Mouse (Mus musculus) stomach, embryonic 14.5 days (tissue): Measurements from ENCODE around the gene Rcl1. TPM values are rescaled to one million over a fixed set of nuclear protein-coding genes. Genes with fewer than 3 reads are reported as not detected.

Experiments used
- ATAC-seq: fragments of 200-750 bp; cut with Nextera tagmentation; 2 replicates; pipeline ENCODE4 v1.8.0; 2017; ENCODE audit warnings: low read depth, moderate TSS enrichment; ENCODE audit not compliant: insufficient number of reproducible peaks, insufficient read depth, low FRiP score
- H3K27ac ChIP-seq: fragments of 300-500 bp; sonication (generic); 2 replicates; pipeline ENCODE4 v1.5.1; 2014; ENCODE audit warnings: mild to moderate bottlenecking, low read length, moderate library complexity, mixed read lengths
- H3K27me3 ChIP-seq: fragments of 300-500 bp; sonication (generic); 2 replicates; pipeline ENCODE4 v1.6.1; 2014; ENCODE audit warnings: low read length, control low read depth, mixed read lengths; ENCODE audit not compliant: control insufficient read depth, insufficient read depth
- H3K36me3 ChIP-seq: fragments of 300-500 bp; sonication (generic); 2 replicates; pipeline ENCODE4 v1.6.1; 2014; ENCODE audit warnings: mild to moderate bottlenecking, control low read depth, low read length, moderate library complexity, mixed read lengths; ENCODE audit not compliant: control insufficient read depth, insufficient read depth
- H3K4me1 ChIP-seq: fragments of 300-500 bp; sonication (generic); 2 replicates; pipeline ENCODE4 v1.6.1; 2014; ENCODE audit warnings: low read length, control low read depth, mixed read lengths; ENCODE audit not compliant: control insufficient read depth, insufficient read depth
- H3K4me2 ChIP-seq: fragments of 300-500 bp; sonication (generic); replicated peaks from 2 replicates; pipeline ENCODE4 v1.6.1; 2014; ENCODE audit warnings: low read depth, low read length, control low read depth
- H3K4me3 ChIP-seq: fragments of 300-500 bp; sonication (generic); 2 replicates; pipeline ENCODE4 v1.5.1; 2014; ENCODE audit warnings: low read depth, low read length, control low read depth
- H3K9ac ChIP-seq: fragments of 300-500 bp; sonication (generic); replicated peaks from 2 replicates; pipeline ENCODE4 v1.6.1; 2014; ENCODE audit warnings: low read depth, mild to moderate bottlenecking, control low read depth, low read length, moderate library complexity, mixed read lengths
- H3K9me3 ChIP-seq: fragments of 300-500 bp; sonication (generic); 2 replicates; pipeline ENCODE4 v1.6.1; 2016; ENCODE audit warnings: low read depth, low read length, control low read depth; ENCODE audit not compliant: control insufficient read depth
- WGBS: fragments of 180-500 bp; shearing (Covaris S2); extraction: QIAGEN DNeasy Blood & Tissue Kit; methylation state at CpG from one replicate; pipeline ENCODE4 v1.1.7; 2014; 5-methylcytosine and 5-hydroxymethylcytosine counted together
- polyA plus RNA-seq: library from polyadenylated mRNA; unstranded; fragments of >200 nt; fragmentation: Nextera tagmentation; extraction: Ambion mirVana; gene quantifications from 2 replicates; pipeline ENCODE4 v1.2.1, GENCODE M21; 2014

The Rcl1 gene
- polyA plus RNA-seq, 1 experiment from 2014 or later: 50.7 TPM

GRCm38 (mm10) chr19:29063577-29064363 is 37.4 kb upstream of the Rcl1 start:
- Histone ChIP-seq H3K36me3 (no peaks in the 10 kb centered on the region), H3K4me2 (peak overlapping the region; percentile 31), H3K27ac (no peak overlapping the region; the same call in 1 of the 2 replicates), H3K4me3 (no peak overlapping the region; the same call in 1 of the 2 replicates), H3K9me3 (no peaks in the 10 kb centered on the region), H3K9ac (no peak overlapping the region), H3K4me1 (no peaks in the 10 kb centered on the region), H3K27me3 (no peaks in the 10 kb centered on the region)
- WGBS: 17% methylated on average over 18 of the region's 18 CpGs
- ATAC-seq: peak; percentile 74; the same call in 1 of the 2 replicates

- peak overlapping the region; percentile 12; the same call in 1 of the 2 replicates for H3K4me2 ChIP-seq
- peak; percentile 74; the same call in 1 of the 2 replicates for ATAC-seq
- no peak overlapping the region; the same call in 1 of the 2 replicates for H3K27ac ChIP-seq
Observed at GRCm38 (mm10) chr19:29064451-29065102, 36.6 kb upstream of the Rcl1 start.

GRCm38 (mm10) chr19:29066981-29067471 is 34.1 kb upstream of the Rcl1 start:
- peak overlapping the region; percentile 28 for H3K4me2 ChIP-seq
- H3K27me3 ChIP-seq: no peaks in the 10 kb centered on the region
- WGBS: 9% methylated on average over 11 of the region's 11 CpGs
- no peaks in the 10 kb centered on the region for H3K36me3 ChIP-seq
- H3K9ac ChIP-seq: no peak overlapping the region
- H3K4me3 ChIP-seq: peak overlapping the region; percentile 8; the same call in 1 of the 2 replicates
- H3K4me1 ChIP-seq: 0 out of 2 replicates have a peak, but pooled peaks cover 3% of the 10 kb centered on the region
- peak; percentile 69; the same call in 1 of the 2 replicates for ATAC-seq
- H3K27ac ChIP-seq: peak overlapping the region; percentile 39; the same call in 1 of the 2 replicates
- H3K9me3 ChIP-seq: no peaks in the 10 kb centered on the region

More at GRCm38 (mm10) chr19:29064451-29065102, 36.6 kb upstream of the Rcl1 start:
- Histone ChIP-seq H3K4me1 (0 out of 2 replicates have a peak, but pooled peaks cover under 1% of the 10 kb centered on the region), H3K9ac (no peak overlapping the region), H3K9me3 (no peaks in the 10 kb centered on the region), H3K27me3 (no peaks in the 10 kb centered on the region), H3K4me3 (no peak overlapping the region), H3K36me3 (no peaks in the 10 kb centered on the region)
- 61% methylated on average over 9 of the region's 9 CpGs for WGBS

GRCm38 (mm10) chr19:29069195-29069594 is 32.0 kb upstream of the Rcl1 start:
- H3K27ac ChIP-seq: no peak overlapping the region
- no peaks in the 10 kb centered on the region for H3K9me3 ChIP-seq
- H3K36me3 ChIP-seq: no peaks in the 10 kb centered on the region
- ATAC-seq: no peak
- H3K27me3 ChIP-seq: no peaks in the 10 kb centered on the region
- 0 out of 2 replicates have a peak, but pooled peaks cover 3% of the 10 kb centered on the region for H3K4me1 ChIP-seq
- no peak overlapping the region for H3K4me2 ChIP-seq
- H3K9ac ChIP-seq: no peak overlapping the region
- WGBS: 39% methylated on average over 5 of the region's 5 CpGs
- H3K4me3 ChIP-seq: no peak overlapping the region

GRCm38 (mm10) chr19:29074802-29075201 is 26.4 kb upstream of the Rcl1 start:
- no peak for ATAC-seq
- H3K27me3 ChIP-seq: no peaks in the 10 kb centered on the region
- no peak overlapping the region for H3K4me3 ChIP-seq
- H3K4me1 ChIP-seq: 0 out of 2 replicates have a peak, but pooled peaks cover under 1% of the 10 kb centered on the region
- H3K36me3 ChIP-seq: no peaks in the 10 kb centered on the region
- WGBS: 44% methylated on average over 6 of the region's 6 CpGs
- H3K27ac ChIP-seq: no peak overlapping the region
- no peak overlapping the region for H3K4me2 ChIP-seq
- no peak overlapping the region for H3K9ac ChIP-seq
- no peaks in the 10 kb centered on the region for H3K9me3 ChIP-seq

- Histone ChIP-seq H3K4me3 (no peak overlapping the region), H3K9me3 (no peaks in the 10 kb centered on the region), H3K27ac (no peak overlapping the region), H3K4me2 (no peak overlapping the region), H3K9ac (no peak overlapping the region), H3K27me3 (no peaks in the 10 kb centered on the region), H3K4me1 (no peaks in the 10 kb centered on the region), H3K36me3 (no peaks in the 10 kb centered on the region)
- ATAC-seq: no peak
- WGBS: 75% methylated on average over 6 of the region's 6 CpGs
Observed at GRCm38 (mm10) chr19:29088628-29089027, 12.5 kb upstream of the Rcl1 start.

- no peak overlapping the region for H3K27ac ChIP-seq
- H3K36me3 ChIP-seq: no peaks in the 10 kb centered on the region
- H3K9ac ChIP-seq: no peak overlapping the region
- no peaks in the 10 kb centered on the region for H3K4me1 ChIP-seq
- H3K4me2 ChIP-seq: no peak overlapping the region
- H3K9me3 ChIP-seq: no peaks in the 10 kb centered on the region
- H3K27me3 ChIP-seq: no peaks in the 10 kb centered on the region
- no peak for ATAC-seq
- H3K4me3 ChIP-seq: no peak overlapping the region
Observed at GRCm38 (mm10) chr19:29092194-29092593, 9.0 kb upstream of the Rcl1 start.

GRCm38 (mm10) chr19:29099106-29099505 is 2.1 kb upstream of the Rcl1 start:
- ATAC-seq: no peak
- Histone ChIP-seq H3K4me2 (no peak overlapping the region), H3K27ac (no peak overlapping the region), H3K27me3 (no peaks in the 10 kb centered on the region), H3K4me3 (no peak overlapping the region), H3K9ac (no peak overlapping the region), H3K36me3 (no peaks in the 10 kb centered on the region), H3K4me1 (0 out of 2 replicates have a peak, but pooled peaks cover 7% of the 10 kb centered on the region), H3K9me3 (no peaks in the 10 kb centered on the region)
- 78% methylated on average over 5 of the region's 5 CpGs for WGBS
